Mouse (Mus musculus) kidney, embryonic 15.5 days (tissue): ENCODE data around the gene Glyat. TPM values are rescaled to one million over a fixed set of nuclear protein-coding genes. Genes with fewer than 3 reads are reported as not detected.
"Not testable (repeated sequence)": the region's sequence is repeated elsewhere in the genome, so short reads cannot be mapped to it uniquely, and the experiment has no call there.

Experiments
- ATAC-seq: fragments of 200-750 bp; cut with Nextera tagmentation; replicated peaks from 2 replicates; pipeline ENCODE4 v1.8.0; 2017; ENCODE audit warnings: moderate TSS enrichment; ENCODE audit not compliant: low FRiP score
- H3K27ac ChIP-seq: fragments of 300-500 bp; sonication (generic); 2 replicates; pipeline ENCODE4 v1.5.1; 2015; ENCODE audit warnings: mild to moderate bottlenecking, inconsistent platforms
- H3K27me3 ChIP-seq: fragments of 300-500 bp; sonication (generic); 2 replicates; pipeline ENCODE4 v1.6.1; 2015; ENCODE audit warnings: inconsistent platforms
- H3K36me3 ChIP-seq: fragments of 300-500 bp; sonication (generic); 2 replicates; pipeline ENCODE4 v1.6.1; 2015; ENCODE audit warnings: inconsistent platforms
- H3K4me1 ChIP-seq: fragments of 300-500 bp; sonication (generic); 2 replicates; pipeline ENCODE4 v1.6.1; 2015; ENCODE audit warnings: inconsistent platforms
- H3K4me2 ChIP-seq: fragments of 300-500 bp; sonication (generic); 2 replicates; pipeline ENCODE4 v1.6.1; 2015; ENCODE audit warnings: moderate library complexity, mild to moderate bottlenecking, inconsistent platforms
- H3K4me3 ChIP-seq: fragments of 300-500 bp; sonication (generic); replicated peaks from 2 replicates; pipeline ENCODE4 v1.5.1; 2015; ENCODE audit warnings: mild to moderate bottlenecking, inconsistent platforms
- H3K9ac ChIP-seq: fragments of 300-500 bp; sonication (generic); 2 replicates; pipeline ENCODE4 v1.6.1; 2015; ENCODE audit warnings: mild to moderate bottlenecking, inconsistent platforms
- H3K9me3 ChIP-seq: fragments of 300-500 bp; sonication (generic); replicated peaks from 2 replicates; pipeline ENCODE4 v1.6.1; 2016; ENCODE audit warnings: inconsistent platforms
- WGBS: fragments of 180-500 bp; shearing (Covaris S2); methylation state at CpG from one replicate; pipeline ENCODE4 v1.1.7; 2015; ENCODE audit warnings: mixed read lengths; 5-methylcytosine and 5-hydroxymethylcytosine counted together
- polyA plus RNA-seq: library from polyadenylated mRNA; unstranded; fragments of >200 nt; fragmentation: Nextera tagmentation; extraction: Ambion mirVana; gene quantifications from 2 replicates; pipeline ENCODE4 v1.2.1, GENCODE M21; 2015

Gene Glyat
- polyA plus RNA-seq, 1 experiment from 2014 or later, result 11.5 TPM

DNA sequence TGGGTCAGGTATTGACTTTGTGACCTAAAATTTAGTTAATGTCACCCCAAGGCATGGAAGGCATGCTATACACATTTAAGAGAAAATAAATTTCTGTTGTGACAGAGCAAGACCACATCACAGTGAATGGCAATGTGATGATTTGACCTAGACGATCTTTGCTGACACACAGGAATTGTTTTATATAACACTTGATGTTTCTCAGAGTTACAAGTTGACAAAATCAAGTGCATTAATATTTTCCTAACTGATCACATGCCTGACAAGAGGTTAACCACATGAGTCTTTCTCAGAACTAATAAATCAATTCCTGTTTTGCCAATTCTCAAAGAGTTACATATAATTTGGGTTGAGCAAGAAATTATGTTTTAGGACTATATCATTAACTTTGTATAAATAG is 19.5 kb upstream of the Glyat start:
- no peak for ATAC-seq
- 76% methylated on average over 1 of the region's 1 CpGs for WGBS

DNA sequence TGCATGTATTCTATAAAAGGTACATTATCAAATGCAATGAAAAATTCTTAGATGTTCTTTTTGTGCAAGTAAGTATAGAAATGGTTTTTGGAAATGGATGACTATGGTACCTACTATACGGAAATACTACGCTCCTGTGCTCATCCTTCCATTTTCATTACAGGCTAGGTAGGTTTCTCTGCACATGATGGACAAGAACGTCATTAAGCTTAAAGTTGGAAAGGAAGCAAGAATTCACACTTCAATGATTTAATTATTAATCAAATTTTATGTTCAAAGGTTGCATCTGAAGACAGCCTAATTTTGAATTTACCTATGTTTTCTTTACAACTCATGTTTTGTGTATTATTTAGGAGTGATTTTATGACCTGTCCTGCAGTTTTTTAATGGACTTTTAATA is 1.2 kb downstream of the Glyat start:
- Histone ChIP-seq H3K4me2 (no peak overlapping the region), H3K4me1 (no peaks in the 10 kb centered on the region), H3K9me3 (no peaks in the 10 kb centered on the region), H3K9ac (no peak overlapping the region), H3K27ac (no peak overlapping the region), H3K27me3 (no peaks in the 10 kb centered on the region), H3K4me3 (no peak overlapping the region), H3K36me3 (no peaks in the 10 kb centered on the region)
- no peak for ATAC-seq
- WGBS, result 81% methylated on average over 3 of the region's 3 CpGs

More for the DNA sequence above, 19.5 kb upstream of the Glyat start:
- Histone ChIP-seq H3K4me1 (no peaks in the 10 kb centered on the region), H3K9ac (no peak overlapping the region), H3K27ac (no peak overlapping the region), H3K4me2 (no peak overlapping the region), H3K36me3 (no peaks in the 10 kb centered on the region), H3K9me3 (no peaks in the 10 kb centered on the region), H3K27me3 (no peaks in the 10 kb centered on the region), H3K4me3 (no peak overlapping the region)

DNA sequence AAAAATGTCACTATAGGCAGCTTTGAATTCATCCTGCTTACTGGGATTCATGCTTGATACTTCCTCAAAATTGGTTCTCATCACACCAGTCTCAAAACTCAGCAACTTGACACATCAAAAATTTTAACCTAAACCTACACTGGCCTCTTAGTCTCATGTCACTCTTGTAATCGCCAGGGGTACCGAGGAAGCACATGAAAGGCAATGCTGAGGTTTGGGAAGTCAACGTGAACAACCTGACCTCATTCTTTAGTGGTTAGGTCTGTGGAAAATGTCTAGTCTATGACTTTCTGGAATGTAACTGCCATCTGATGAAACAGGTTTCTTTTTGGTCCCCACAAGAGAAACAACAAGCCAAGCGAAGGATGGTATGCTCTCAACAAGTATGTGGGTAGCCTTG is 1.9 kb downstream of the Glyat start:
- Histone ChIP-seq H3K4me2 (no peak overlapping the region), H3K9me3 (no peaks in the 10 kb centered on the region), H3K27me3 (no peaks in the 10 kb centered on the region), H3K9ac (no peak overlapping the region), H3K36me3 (no peaks in the 10 kb centered on the region), H3K4me3 (no peak overlapping the region), H3K4me1 (no peaks in the 10 kb centered on the region), H3K27ac (no peak overlapping the region)
- ATAC-seq, result no peak
- WGBS, result 90% methylated on average over 4 of the region's 4 CpGs

DNA sequence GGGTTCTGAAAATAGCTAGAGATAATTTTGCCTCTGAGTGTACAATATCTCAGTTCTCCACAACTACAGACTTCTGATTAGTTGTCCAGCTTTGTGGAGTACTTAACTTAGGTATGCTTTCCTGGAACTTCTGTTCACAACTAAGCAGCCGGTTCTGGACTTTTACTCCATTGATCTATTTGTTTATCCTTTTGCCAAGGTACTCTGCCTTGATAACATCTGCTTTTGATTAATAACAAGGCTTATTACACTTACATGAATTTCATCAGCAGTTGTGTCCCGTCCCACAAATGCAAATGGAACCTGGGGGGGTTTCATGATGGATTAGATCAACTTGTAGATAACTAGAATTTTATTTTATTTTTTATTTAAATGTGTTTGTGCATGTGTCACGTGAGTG is 3.8 kb downstream of the Glyat start:
- WGBS, result 79% methylated on average over 3 of the region's 3 CpGs
- no peak for ATAC-seq
- H3K9ac ChIP-seq, result no peak overlapping the region
- no peaks in the 10 kb centered on the region for H3K36me3 ChIP-seq
- H3K27me3 ChIP-seq, result no peaks in the 10 kb centered on the region
- no peak overlapping the region for H3K4me2 ChIP-seq
- no peaks in the 10 kb centered on the region for H3K9me3 ChIP-seq
- H3K4me3 ChIP-seq, result no peak overlapping the region
- no peaks in the 10 kb centered on the region for H3K4me1 ChIP-seq
- H3K27ac ChIP-seq, result no peak overlapping the region

DNA sequence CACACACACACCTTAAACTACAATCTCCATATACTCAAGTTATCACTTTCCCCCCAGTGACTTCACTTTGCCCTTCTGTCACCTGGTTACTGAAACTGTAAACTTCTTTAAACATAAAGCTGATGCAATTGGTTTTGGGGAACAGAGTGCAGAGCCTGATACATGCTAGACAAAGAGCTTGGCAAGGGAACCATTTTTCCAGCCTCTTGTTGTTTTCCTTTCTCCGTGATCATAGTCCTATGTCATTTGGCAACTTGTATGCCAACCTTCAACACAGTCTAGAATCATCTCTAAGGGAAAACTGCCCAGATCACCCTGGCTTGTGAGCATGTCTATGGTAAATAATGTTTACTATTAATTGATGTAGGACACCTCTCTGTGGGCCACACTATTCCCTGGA is 4.9 kb downstream of the Glyat start:
- Histone ChIP-seq H3K27me3 (no peaks in the 10 kb centered on the region), H3K27ac (no peak overlapping the region), H3K4me1 (no peaks in the 10 kb centered on the region), H3K36me3 (no peaks in the 10 kb centered on the region), H3K9ac (no peak overlapping the region), H3K9me3 (no peaks in the 10 kb centered on the region), H3K4me3 (no peak overlapping the region), H3K4me2 (no peak overlapping the region)
- ATAC-seq, result no peak
- WGBS, result 85% methylated on average over 1 of the region's 1 CpGs

DNA sequence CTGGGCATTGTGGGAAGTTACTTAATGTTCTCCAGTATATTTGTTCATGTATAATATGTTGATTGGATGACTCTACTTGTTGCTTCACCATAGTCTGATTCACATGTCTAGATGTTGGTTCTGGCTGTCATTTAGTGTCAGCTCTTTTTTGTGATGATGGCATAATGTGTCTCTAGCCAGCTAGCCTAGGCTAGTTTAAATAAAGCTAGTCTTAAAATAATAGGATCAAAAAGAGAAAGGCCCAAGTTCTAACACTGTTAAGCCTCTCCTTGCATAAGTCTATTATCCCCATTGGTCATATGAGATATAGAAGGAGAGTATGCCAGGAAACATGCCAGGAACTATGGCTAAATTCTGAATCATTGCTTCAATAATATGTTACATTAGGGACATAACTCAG is 16.4 kb downstream of the Glyat start:
- H3K27ac ChIP-seq, result no peak overlapping the region
- no peaks in the 10 kb centered on the region for H3K9me3 ChIP-seq
- no peak overlapping the region for H3K9ac ChIP-seq
- H3K4me1 ChIP-seq, result no peaks in the 10 kb centered on the region
- H3K4me2 ChIP-seq, result no peak overlapping the region
- no peaks in the 10 kb centered on the region for H3K36me3 ChIP-seq
- H3K27me3 ChIP-seq, result no peaks in the 10 kb centered on the region
- H3K4me3 ChIP-seq, result no peak overlapping the region
- ATAC-seq, result no peak

DNA sequence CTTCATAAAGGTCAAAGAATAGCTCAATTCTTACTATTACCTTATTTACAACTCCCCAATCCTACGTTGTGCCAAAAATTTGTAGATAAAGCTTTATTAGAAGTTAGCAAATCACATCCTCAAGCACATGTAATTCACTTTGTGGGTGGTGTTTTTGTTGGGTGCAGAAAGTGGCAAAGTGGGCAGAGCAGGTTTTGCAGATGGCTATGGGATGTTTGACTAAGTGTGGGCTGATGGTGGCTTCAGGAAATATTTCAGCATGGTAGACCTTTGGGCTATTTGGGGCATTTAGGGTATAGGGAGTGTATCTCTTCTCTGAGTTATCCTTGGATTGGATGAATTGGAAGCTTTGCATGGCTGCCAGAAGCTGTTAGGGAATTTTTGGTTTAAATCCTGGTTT is 33.0 kb downstream of the Glyat start:
- peaks cover 5% of the 10 kb centered on the region; the same call in 1 of the 2 replicates for H3K9me3 ChIP-seq
- no peak overlapping the region for H3K9ac ChIP-seq
- no peaks in the 10 kb centered on the region for H3K27me3 ChIP-seq
- H3K4me3 ChIP-seq, result no peak overlapping the region
- WGBS, result 70% methylated on average over 1 of the region's 1 CpGs
- H3K27ac ChIP-seq, result no peak overlapping the region
- no peak overlapping the region for H3K4me2 ChIP-seq
- H3K4me1 ChIP-seq, result no peaks in the 10 kb centered on the region
- no peaks in the 10 kb centered on the region for H3K36me3 ChIP-seq
- no peak for ATAC-seq

DNA sequence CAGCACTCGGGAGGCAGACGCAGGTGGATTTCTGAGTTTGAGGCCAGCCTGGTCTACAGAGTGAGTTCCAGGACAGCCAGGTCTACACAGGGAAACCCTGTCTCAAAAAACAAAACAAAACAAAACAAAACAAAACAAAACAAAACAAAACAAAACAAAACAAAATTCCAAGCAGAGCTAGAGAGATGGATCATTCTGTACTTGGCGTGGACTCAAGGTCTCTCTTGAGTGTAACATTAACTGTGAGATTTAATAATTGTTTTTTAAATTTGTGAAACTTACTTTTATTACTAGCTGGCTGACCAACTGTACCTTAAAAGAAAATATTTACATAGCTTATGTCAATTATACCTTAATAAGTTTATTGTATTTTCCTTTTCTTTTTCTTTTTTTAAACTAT is 35.5 kb downstream of the Glyat start:
- H3K27ac ChIP-seq, H3K9ac ChIP-seq, H3K36me3 ChIP-seq, H3K4me2 ChIP-seq, H3K27me3 ChIP-seq, H3K4me1 ChIP-seq, H3K9me3 ChIP-seq, ATAC-seq, H3K4me3 ChIP-seq: not testable (repeated sequence)
- WGBS, result 95% methylated on average over 3 of the region's 3 CpGs

DNA sequence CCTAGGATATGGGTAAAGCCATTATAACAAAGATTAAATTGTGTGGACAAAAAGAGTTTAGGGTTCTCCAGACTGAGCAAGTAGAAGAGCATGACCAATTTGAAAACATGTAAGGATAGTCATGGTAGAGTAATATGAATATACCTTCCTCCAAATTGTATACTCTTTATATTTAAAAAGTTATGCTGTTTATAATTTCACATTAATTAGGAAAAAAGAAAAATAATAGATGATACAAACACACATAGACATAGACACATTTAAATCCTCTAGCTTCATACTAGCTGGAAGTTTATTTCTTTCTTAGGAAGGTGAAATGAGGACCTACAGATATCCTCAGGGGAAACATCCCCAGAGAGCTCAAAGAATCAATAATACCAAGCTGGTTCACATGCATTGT is 37.0 kb downstream of the Glyat start, which contains the start of gene Olfr1442:
TSS of gene Olfr1442 (plus strand) at position 301 of the 400 bp plus-strand sequence.
- Histone ChIP-seq H3K27ac (no peak within 1 kb of the TSS), H3K36me3 (no peaks in the 10 kb centered on the region), H3K4me3 (no peak within 1 kb of the TSS), H3K4me2 (no peak within 1 kb of the TSS), H3K9ac (no peak within 1 kb of the TSS), H3K9me3 (no peaks in the 10 kb centered on the region), H3K4me1 (no peaks in the 10 kb centered on the region), H3K27me3 (no peaks in the 10 kb centered on the region)
- ATAC-seq, result no peak

DNA sequence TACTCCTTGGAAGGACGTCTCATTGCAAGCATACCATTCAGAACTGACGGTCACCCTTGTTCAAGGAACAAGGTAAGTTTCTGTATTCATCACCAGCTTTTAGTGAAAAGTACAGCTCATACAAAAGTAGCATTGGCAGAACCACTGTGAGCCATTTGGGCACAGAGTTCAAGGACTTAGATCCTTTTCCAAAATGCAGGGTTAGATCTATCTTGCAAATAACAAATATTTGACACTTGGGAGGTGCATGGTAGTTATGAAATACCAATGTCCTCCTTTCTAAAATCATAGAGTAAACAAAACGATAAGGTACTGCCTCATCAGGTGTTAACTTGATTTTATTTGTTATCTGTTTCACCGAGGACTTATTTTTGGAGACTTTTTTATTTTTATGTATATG is 37.9 kb downstream of the Glyat start:
- no peaks in the 10 kb centered on the region for H3K4me1 ChIP-seq
- no peak overlapping the region for H3K4me3 ChIP-seq
- ATAC-seq, result no peak
- no peak overlapping the region for H3K27ac ChIP-seq
- no peaks in the 10 kb centered on the region for H3K9me3 ChIP-seq
- no peaks in the 10 kb centered on the region for H3K27me3 ChIP-seq
- WGBS, result 88% methylated on average over 4 of the region's 4 CpGs
- no peak overlapping the region for H3K9ac ChIP-seq
- no peaks in the 10 kb centered on the region for H3K36me3 ChIP-seq
- H3K4me2 ChIP-seq, result no peak overlapping the region

DNA sequence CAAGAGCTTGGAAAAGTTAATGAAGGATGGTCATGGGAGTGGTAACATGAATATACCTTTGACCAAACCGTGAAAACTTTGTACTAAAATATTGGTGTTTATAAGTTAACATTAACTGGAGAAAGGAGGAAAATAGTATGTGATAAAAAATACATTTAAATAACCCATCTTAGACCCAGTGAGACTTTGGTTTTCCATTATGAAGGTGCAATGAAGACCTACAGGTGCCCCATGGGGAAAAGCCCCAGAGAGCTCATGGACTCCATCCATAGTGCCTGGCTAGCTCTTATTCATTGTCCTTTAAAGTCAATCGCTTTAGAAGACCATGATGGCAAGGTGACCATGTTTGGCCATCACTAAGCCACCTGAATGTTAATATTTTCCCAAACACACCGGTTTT is 44.7 kb downstream of the Glyat start, which contains the start of gene Olfr1443:
TSS of gene Olfr1443 (plus strand) at position 301 of the 400 bp plus-strand sequence.
- no peaks in the 10 kb centered on the region for H3K9me3 ChIP-seq
- H3K27ac ChIP-seq, result no peak within 1 kb of the TSS
- H3K4me3 ChIP-seq, result no peak within 1 kb of the TSS
- H3K4me2 ChIP-seq, result no peak within 1 kb of the TSS
- H3K27me3 ChIP-seq, result no peaks in the 10 kb centered on the region
- ATAC-seq, result no peak
- WGBS, result 69% methylated on average over 3 of the region's 3 CpGs
- no peaks in the 10 kb centered on the region for H3K36me3 ChIP-seq
- H3K9ac ChIP-seq, result no peak within 1 kb of the TSS
- H3K4me1 ChIP-seq, result no peaks in the 10 kb centered on the region

DNA sequence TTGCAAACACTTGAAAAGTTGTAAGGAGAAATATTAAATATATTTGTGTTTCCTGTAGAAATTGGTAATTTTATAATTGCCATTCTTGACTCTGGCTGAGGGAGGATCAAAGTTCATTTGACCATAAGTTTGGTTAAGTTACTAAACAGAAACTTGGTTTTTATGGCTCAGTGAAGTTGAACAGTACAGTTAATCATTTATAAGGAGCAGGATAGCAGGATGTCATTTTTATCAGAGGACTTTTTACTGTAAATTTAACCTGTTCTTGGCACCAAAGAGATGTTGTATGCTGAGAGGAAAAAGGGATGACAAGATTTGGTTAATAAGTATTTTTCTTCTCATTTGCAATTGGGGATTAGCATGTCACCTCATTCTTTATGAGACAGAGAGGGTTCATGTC is 51.5 kb downstream of the Glyat start:
- Histone ChIP-seq H3K9me3 (no peaks in the 10 kb centered on the region), H3K27me3 (no peaks in the 10 kb centered on the region), H3K4me2 (no peak overlapping the region), H3K27ac (no peak overlapping the region), H3K9ac (no peak overlapping the region), H3K4me1 (no peaks in the 10 kb centered on the region), H3K36me3 (no peaks in the 10 kb centered on the region), H3K4me3 (no peak overlapping the region)
- peak; percentile 54 for ATAC-seq

DNA sequence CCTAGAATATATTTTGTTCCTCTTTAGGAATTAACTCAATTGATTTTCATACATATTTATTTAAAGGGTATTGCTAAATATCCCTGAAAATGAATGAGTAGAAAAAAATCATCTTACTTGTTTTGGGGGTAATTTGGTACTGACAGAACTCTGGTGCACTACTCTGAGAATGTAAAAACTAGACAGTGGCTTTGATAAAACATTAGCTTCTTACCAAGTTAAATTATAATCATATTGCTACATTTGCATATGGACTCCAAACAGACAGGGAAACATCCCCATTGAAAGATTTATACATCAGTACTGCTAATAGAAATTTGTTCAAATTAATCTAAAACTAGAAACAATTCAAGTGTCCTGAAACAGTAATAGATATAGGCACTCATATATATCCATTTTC is 52.1 kb downstream of the Glyat start:
- Histone ChIP-seq H3K27me3 (no peaks in the 10 kb centered on the region), H3K4me2 (no peak overlapping the region), H3K4me3 (no peak overlapping the region), H3K36me3 (no peaks in the 10 kb centered on the region), H3K27ac (no peak overlapping the region), H3K9me3 (no peaks in the 10 kb centered on the region), H3K4me1 (no peaks in the 10 kb centered on the region), H3K9ac (no peak overlapping the region)
- no peak for ATAC-seq
